Mouse (Mus musculus): ENCODE data around the gene Aebp2. TPM values are rescaled to one million over a fixed set of nuclear protein-coding genes. Genes with fewer than 3 reads are reported as not detected.

The Aebp2 gene
- total and polyA plus RNA-seq, 2 experiments from 2014 or later, result 5.2 to 14.8 TPM

- ATAC-seq (ENCODE audit: insufficient read depth, low read depth), result peak; percentile 52
- no peaks in the 10 kb centered on the region for H3K36me3 ChIP-seq (replicated peaks; ENCODE audit: control insufficient read depth, insufficient read depth, low read length)
- peak; percentile 62 for DNase-seq (ENCODE audit: low spot score)
- H3K4me2 ChIP-seq (ENCODE audit: low read depth, low read length), result peak overlapping the region; percentile 57
- WGBS, result 6% methylated on average over 18 of the region's 18 CpGs
- H3K4me1 ChIP-seq (ENCODE audit: control insufficient read depth, insufficient read depth), result peaks cover 18% of the 10 kb centered on the region
- H3K9me3 ChIP-seq (replicated peaks; ENCODE audit: control insufficient read depth, low read length), result no peaks in the 10 kb centered on the region
- H3K4me3 ChIP-seq (ENCODE audit: low read depth, low read length), result peak overlapping the region; percentile 21
- H3K9ac ChIP-seq (replicated peaks; ENCODE audit: low read depth, low read length), result 0 out of 2 replicates have a peak overlapping the region, but pooled peaks have one; percentile 11
- peak overlapping the region; percentile 61 for H3K27ac ChIP-seq (ENCODE audit: low read depth)
- TF ChIP-seq CTCF (IDR thresholded peaks at IDR 0.05; ENCODE audit: low read depth) (no peak), EP300 (IDR thresholded peaks at IDR 0.05; ENCODE audit: low read depth) (no peak)
- H3K27me3 ChIP-seq (ENCODE audit: control insufficient read depth, insufficient read depth, low read length), result no peaks in the 10 kb centered on the region
Observed at GRCm38 (mm10) chr6:140666486-140667240, 44.2 kb downstream of the Aebp2 start.

GRCm38 (mm10) chr6:140667289-140667906, 44.9 kb downstream of the Aebp2 start:
- Histone ChIP-seq H3K27ac (ENCODE audit: low read depth) (peak overlapping the region; percentile 43; the same call in 1 of the 2 replicates), H3K9me3 (replicated peaks; ENCODE audit: control insufficient read depth, low read length) (no peaks in the 10 kb centered on the region), H3K4me3 (ENCODE audit: low read depth, low read length) (no peak overlapping the region), H3K27me3 (ENCODE audit: control insufficient read depth, insufficient read depth, low read length) (no peaks in the 10 kb centered on the region), H3K36me3 (replicated peaks; ENCODE audit: control insufficient read depth, insufficient read depth, low read length) (no peaks in the 10 kb centered on the region), H3K4me1 (ENCODE audit: control insufficient read depth, insufficient read depth) (peaks cover 18% of the 10 kb centered on the region), H3K9ac (replicated peaks; ENCODE audit: low read depth, low read length) (no peak overlapping the region), H3K4me2 (ENCODE audit: low read depth, low read length) (peak overlapping the region; percentile 57; the same call in 1 of the 2 replicates)
- peak; percentile 24 for ATAC-seq (ENCODE audit: insufficient read depth, low read depth)
- peak; percentile 37 for DNase-seq (ENCODE audit: low spot score)
- TF ChIP-seq EP300 (IDR thresholded peaks at IDR 0.05; ENCODE audit: low read depth), result no peak
- no peak for TF ChIP-seq CTCF (IDR thresholded peaks at IDR 0.05; ENCODE audit: low read depth)
- 56% methylated on average over 8 of the region's 8 CpGs for WGBS

- DNase-seq (ENCODE audit: low spot score) (no peak), ATAC-seq (ENCODE audit: insufficient read depth, low read depth) (no peak)
- H3K9ac ChIP-seq (replicated peaks; ENCODE audit: low read depth, low read length), result no peak overlapping the region
- no peaks in the 10 kb centered on the region for H3K9me3 ChIP-seq (replicated peaks; ENCODE audit: control insufficient read depth, low read length)
- TF ChIP-seq EP300 (IDR thresholded peaks at IDR 0.05; ENCODE audit: low read depth), result no peak
- TF ChIP-seq CTCF (IDR thresholded peaks at IDR 0.05; ENCODE audit: low read depth), result no peak
- no peak overlapping the region for H3K27ac ChIP-seq (ENCODE audit: low read depth)
- H3K27me3 ChIP-seq (ENCODE audit: control insufficient read depth, insufficient read depth, low read length), result no peaks in the 10 kb centered on the region
- H3K36me3 ChIP-seq (replicated peaks; ENCODE audit: control insufficient read depth, insufficient read depth, low read length), result no peaks in the 10 kb centered on the region
- H3K4me1 ChIP-seq (ENCODE audit: control insufficient read depth, insufficient read depth), result peaks cover under 1% of the 10 kb centered on the region; the same call in 1 of the 2 replicates
- 70% methylated on average over 3 of the region's 3 CpGs for WGBS
- no peak overlapping the region for H3K4me2 ChIP-seq (ENCODE audit: low read depth, low read length)
- H3K4me3 ChIP-seq (ENCODE audit: low read depth, low read length), result no peak overlapping the region
Observed at GRCm38 (mm10) chr6:140674414-140674813, 52.0 kb downstream of the Aebp2 start.

GRCm38 (mm10) chr6:140676094-140676493, 53.6 kb downstream of the Aebp2 start:
- no peaks in the 10 kb centered on the region for H3K27me3 ChIP-seq (ENCODE audit: control insufficient read depth, insufficient read depth, low read length)
- peaks cover 3% of the 10 kb centered on the region; the same call in 1 of the 2 replicates for H3K4me1 ChIP-seq (ENCODE audit: control insufficient read depth, insufficient read depth)
- ATAC-seq (ENCODE audit: insufficient read depth, low read depth) (no peak), DNase-seq (ENCODE audit: low spot score) (no peak)
- H3K36me3 ChIP-seq (replicated peaks; ENCODE audit: control insufficient read depth, insufficient read depth, low read length), result no peaks in the 10 kb centered on the region
- no peak overlapping the region for H3K9ac ChIP-seq (replicated peaks; ENCODE audit: low read depth, low read length)
- no peak overlapping the region for H3K4me3 ChIP-seq (ENCODE audit: low read depth, low read length)
- no peak overlapping the region for H3K27ac ChIP-seq (ENCODE audit: low read depth)
- no peaks in the 10 kb centered on the region for H3K9me3 ChIP-seq (replicated peaks; ENCODE audit: control insufficient read depth, low read length)
- H3K4me2 ChIP-seq (ENCODE audit: low read depth, low read length), result no peak overlapping the region
- no peak for TF ChIP-seq EP300 (IDR thresholded peaks at IDR 0.05; ENCODE audit: low read depth)
- TF ChIP-seq CTCF (IDR thresholded peaks at IDR 0.05; ENCODE audit: low read depth), result no peak
- WGBS, result 68% methylated on average over 4 of the region's 4 CpGs

- H3K27ac ChIP-seq (ENCODE audit: low read depth), result no peak overlapping the region
Observed at GRCm38 (mm10) chr6:140677041-140677440, 54.6 kb downstream of the Aebp2 start.

More at GRCm38 (mm10) chr6:140677041-140677440, 54.6 kb downstream of the Aebp2 start:
- H3K27me3 ChIP-seq (ENCODE audit: control insufficient read depth, insufficient read depth, low read length), result no peaks in the 10 kb centered on the region
- H3K9me3 ChIP-seq (replicated peaks; ENCODE audit: control insufficient read depth, low read length), result no peaks in the 10 kb centered on the region
- H3K36me3 ChIP-seq (replicated peaks; ENCODE audit: control insufficient read depth, insufficient read depth, low read length), result no peaks in the 10 kb centered on the region
- no peak overlapping the region for H3K4me2 ChIP-seq (ENCODE audit: low read depth, low read length)
- TF ChIP-seq EP300 (IDR thresholded peaks at IDR 0.05; ENCODE audit: low read depth) (no peak), CTCF (IDR thresholded peaks at IDR 0.05; ENCODE audit: low read depth) (no peak)
- H3K9ac ChIP-seq (replicated peaks; ENCODE audit: low read depth, low read length), result no peak overlapping the region
- WGBS, result 50% methylated on average over 4 of the region's 4 CpGs
- DNase-seq (ENCODE audit: low spot score) (no peak), ATAC-seq (ENCODE audit: insufficient read depth, low read depth) (no peak)
- H3K4me3 ChIP-seq (ENCODE audit: low read depth, low read length), result no peak overlapping the region
- H3K4me1 ChIP-seq (ENCODE audit: control insufficient read depth, insufficient read depth), result peaks cover 3% of the 10 kb centered on the region; the same call in 1 of the 2 replicates

All from heart, postnatal 0 days (tissue).